Mouse (Mus musculus): ENCODE data around the gene Tysnd1.

- TF ChIP-seq POLR2A (IDR thresholded peaks at IDR 0.05; ENCODE audit: borderline replicate concordance, insufficient read depth, low read length) (no peak), CTCF (IDR thresholded peaks at IDR 0.05; ENCODE audit: borderline replicate concordance, insufficient read depth, low read depth, low read length) (no peak)
These were observed 48.8 kb upstream of the Tysnd1 start for GRCm38 (mm10) chr10:61646557-61646956.
